Mouse (Mus musculus): ENCODE results near the gene Cdk10. TPM values are rescaled to one million over a fixed set of nuclear protein-coding genes. Genes with fewer than 3 reads are reported as not detected.
A peak's percentile ranks its signal among the peaks of the same experiment; 100 is the strongest.
"Not testable (repeated sequence)": the region's sequence is repeated elsewhere in the genome, so short reads cannot be mapped to it uniquely, and the experiment has no call there.

Cdk10 gene
- total RNA-seq (2021): 10 to 100 TPM; 11.5 to 12.0 TPM
- long read RNA-seq, experiment 1, partial matches to known transcripts: 2 of 6 reads
- long read RNA-seq, experiment 1, other reads (novel, unspliced or antisense): 1 of 6 reads
- long read RNA-seq, experiment 2, partial matches to known transcripts: 0 of 7 reads
- long read RNA-seq, experiment 2, other reads (novel, unspliced or antisense): 2 of 7 reads

DNA sequence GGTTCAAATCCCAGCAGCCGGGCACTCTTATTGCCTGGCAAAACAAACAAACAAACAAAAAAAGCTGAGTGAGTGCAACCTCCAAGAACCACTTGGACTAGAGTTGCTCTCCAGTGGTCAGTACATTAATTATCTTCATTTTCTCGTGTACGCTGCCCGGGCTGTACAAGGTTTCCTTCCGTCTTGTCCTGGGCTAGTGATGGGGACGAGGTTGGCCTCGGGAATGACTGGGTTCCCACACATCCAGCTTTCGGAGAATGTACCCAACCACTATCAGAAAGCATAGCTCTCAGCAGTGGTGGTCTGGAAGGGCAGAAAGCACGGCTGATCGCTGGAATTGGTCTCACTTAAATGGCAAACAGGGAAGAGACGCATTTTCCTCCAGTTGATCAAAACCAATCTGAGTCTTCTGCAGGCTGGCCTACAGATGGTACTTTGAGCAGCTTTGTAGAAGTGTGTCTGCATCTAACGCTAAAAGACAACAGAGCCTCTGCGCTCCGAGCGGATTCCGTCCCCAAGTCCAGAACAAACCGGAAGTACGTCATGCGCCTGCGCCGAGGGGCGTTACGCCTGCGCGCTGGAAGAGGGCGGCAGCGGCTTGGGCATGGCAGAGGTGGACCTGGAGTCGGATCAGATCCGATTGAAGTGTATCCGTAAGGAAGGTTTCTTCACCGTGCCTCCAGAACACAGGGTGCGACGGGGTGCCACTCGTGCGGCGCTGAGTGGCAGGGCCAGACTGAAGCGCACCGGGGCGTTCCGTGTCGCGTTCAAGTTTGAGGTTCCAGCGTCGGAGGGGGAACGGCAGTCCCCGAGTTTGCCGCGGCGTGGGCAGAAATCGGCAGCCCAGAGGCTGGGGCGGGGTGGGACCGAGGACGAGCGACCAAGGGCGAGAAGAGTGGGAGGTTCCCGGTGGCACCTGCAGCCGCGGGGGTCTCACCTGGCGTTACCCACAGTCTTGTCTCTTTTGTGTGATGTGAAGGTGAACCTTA is at the start of gene Cdk10:
Gene Cdk10, plus strand, starts transcription at position 565 of the 989 bp plus-strand sequence.
- intact Hi-C loops (cut with DNase I; ENCODE audit: low total_unique reads): no loop called here
- peak; percentile 93 for DNase-seq

DNA sequence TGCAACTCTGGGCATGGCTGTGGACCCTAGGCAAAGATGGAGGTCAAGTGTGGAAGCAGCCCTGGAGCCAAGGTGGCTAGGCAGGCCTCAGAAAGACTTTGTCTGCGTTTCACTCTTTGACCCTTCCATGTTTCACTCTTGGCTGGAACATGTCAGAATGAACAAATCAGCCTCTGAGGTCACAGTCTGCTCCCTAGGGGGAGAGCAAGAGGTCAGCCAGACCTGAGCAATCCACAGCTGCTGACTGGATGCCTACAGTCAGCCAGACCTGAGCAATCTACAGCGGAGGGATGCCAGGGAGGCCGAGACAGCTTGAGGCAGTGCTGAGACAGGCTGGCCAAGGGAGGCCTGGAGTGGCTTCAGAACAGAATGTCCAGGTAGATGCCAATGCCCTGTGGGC is 43.3 kb upstream of the Cdk10 start:
- DNase-seq: peak; percentile 72
- intact Hi-C loops (cut with DNase I; ENCODE audit: low total_unique reads): no loop called here

DNA sequence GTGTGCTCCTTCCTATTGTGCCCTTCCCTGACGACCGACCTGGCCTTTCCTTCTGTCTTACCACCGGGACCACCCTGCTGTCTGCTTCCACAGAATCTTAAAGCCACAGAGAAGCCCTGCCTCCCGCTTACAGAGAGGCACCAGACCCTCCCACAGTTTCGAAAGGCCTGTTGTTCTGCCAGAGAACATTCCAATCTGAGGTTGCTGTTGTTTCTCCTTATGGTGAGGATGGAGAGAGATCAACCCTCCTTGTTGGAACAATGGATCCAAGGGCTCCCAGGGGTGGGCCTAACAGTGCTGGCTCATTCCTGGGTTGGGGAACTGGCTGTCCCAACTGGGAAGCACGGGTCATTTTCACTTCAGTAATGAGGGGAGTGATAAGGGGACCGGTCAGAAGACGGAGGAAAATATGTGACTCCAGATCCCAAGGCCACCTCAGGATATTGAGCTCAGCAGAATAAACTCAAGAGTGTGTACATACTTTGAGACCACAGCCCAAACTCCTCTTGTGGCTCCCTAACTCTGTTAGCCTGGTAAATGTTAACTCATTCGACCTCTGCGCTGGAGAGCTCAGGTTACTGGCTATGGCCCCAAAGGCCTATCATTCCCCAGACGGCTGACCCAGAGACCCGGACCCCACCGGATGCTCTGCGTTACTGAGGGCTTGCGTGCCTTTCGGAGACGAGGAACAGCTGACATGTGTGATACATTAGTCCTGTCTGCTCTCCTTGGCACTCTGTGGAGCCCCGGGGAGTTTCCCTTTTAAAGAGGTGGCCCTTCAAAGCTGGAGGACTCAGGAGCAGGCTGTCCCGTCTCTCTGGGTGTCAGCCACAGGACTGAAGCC is 38.9 kb upstream of the Cdk10 start, which contains the start of gene Dpep1:
Gene Dpep1, plus strand, starts transcription at position 677 of the 844 bp plus-strand sequence.
- DNase-seq: peak; percentile 58
- intact Hi-C loops (cut with DNase I; ENCODE audit: low total_unique reads): loop anchor here (5.0 kb wide), 1 partner anchor 38 kb away; no protein-coding TSS in a partner anchor

DNA sequence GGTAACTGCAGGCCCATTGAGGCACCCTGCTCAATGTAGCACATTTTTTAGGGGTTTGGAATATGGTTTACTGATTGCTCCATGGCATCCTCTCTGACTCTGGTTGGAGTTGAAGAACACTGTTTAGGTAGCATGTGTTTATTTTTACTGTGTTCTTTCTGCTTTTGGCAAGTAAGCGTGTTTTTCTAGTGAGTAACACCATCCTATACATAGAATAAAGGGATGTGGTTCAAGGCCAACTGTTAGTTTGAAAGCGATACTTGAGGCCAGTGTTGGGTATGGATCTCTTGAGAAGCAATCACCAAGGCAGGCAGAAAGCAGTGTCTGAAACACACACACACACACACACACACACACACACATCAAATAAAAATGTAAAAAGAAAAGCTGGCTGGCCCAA is 36.6 kb upstream of the Cdk10 start:
- intact Hi-C loops (cut with DNase I; ENCODE audit: low total_unique reads): loop anchor here (5.0 kb wide), 1 partner anchor 41 kb away; no protein-coding TSS in a partner anchor

DNA sequence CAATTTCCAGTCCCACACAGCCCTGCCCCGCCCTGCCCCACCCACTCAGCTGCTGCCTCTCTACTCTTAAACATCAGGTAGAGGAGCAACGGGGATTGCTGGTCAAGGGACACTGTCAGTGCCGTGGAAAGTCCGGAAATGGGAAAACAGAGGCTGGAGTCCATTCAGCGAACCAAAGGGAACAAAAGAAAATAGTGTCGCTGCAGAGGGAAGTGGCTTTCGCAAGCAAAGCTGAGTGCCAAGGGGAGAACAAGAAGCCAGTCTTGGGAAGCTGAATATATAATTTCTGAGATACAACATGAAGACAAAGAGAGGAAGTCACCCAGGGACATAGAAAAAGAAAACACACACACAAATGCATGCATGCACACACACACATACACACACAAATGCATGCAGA is 35.8 kb upstream of the Cdk10 start:
- intact Hi-C loops (cut with DNase I; ENCODE audit: low total_unique reads): loop anchor here (5.0 kb wide), 1 partner anchor 42 kb away; no protein-coding TSS in a partner anchor

More for the DNA sequence above, 36.6 kb upstream of the Cdk10 start:
- no peak for DNase-seq

DNA sequence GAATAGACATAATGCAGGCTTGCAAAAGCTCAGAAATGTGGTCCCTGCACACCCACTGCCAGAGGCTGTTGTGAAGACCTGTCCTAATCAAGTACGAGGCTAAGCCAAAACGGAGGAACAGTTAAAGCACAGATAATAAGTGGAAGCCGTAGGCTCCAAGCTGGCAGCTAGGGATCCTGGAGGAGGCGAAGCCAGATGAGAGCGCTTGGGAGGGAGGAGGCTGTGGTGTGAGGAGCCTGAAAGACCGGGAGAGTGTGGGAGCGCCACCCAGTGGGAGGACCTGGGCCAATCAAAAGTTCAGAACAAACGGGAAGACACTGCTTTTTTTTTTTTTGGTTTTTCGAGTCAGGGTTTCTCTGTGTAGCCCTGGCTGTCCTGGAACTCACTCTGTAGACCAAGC is 34.0 kb upstream of the Cdk10 start:
- intact Hi-C loops (cut with DNase I; ENCODE audit: low total_unique reads): no loop called here
- peak; percentile 85 for DNase-seq

More for the DNA sequence above, 35.8 kb upstream of the Cdk10 start:
- DNase-seq: no peak

DNA sequence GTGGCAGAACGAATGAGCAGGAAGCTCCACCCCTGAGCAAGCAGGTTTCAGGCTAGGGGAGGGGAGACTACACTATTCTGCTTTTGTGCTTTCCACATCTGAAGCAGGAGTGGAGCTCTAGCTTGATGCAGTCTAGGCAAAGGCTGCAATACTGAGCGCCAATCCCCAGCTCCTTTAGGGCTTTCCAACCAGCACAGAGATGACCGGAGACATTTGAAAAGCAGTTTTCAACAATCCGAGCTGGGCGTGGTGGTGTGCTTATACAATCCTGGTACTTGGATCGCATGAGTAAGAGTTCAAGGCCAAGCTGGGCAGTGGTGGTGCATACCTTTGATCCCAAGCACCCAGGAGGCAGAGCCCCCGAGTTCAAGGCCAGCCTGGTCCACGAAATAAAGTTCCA is 32.7 kb upstream of the Cdk10 start:
- DNase-seq: no peak

DNA sequence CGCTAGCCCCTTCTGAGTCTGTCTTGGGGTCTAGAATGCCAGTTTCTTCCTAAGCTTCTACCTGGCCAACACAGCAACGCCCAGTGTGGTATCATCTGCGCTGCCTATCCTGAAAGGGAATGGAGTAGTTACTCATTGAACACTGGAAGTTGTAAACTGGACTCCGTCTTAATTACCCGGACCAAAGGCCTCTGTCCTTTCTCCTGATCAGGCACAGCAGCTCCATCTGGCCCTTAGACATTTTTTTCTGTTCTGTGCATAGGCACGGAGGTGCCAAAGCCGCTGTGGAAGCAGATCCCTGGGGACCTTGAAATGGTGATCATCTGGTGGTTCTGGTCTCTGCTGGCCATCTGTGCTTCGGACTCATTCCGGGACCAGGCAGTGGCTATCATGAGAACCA is 30.9 kb upstream of the Cdk10 start:
- DNase-seq: no peak
- intact Hi-C loops (cut with DNase I; ENCODE audit: low total_unique reads): no loop called here

More for the DNA sequence above, 32.7 kb upstream of the Cdk10 start:
- intact Hi-C loops (cut with DNase I; ENCODE audit: low total_unique reads): no loop called here

DNA sequence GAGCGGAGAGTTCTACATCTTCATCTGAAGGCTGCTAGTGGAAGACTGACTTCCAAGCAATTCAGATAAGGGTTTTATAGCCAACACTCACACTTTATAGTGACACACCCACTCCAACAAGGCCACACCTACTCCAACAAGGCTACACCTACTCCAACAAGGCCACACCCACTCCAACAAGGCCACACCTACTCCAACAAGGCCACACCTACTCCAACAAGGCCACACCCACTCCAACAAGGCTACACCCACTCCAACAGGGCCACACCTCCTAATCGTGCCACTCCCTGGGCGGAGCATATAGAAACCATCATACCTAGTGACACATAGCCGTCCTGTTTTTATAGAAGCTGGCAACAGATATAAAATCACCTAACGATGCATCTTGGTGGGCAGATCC is 27.6 kb upstream of the Cdk10 start:
- DNase-seq; intact Hi-C loops (cut with DNase I; ENCODE audit: low total_unique reads): not testable (repeated sequence)

DNA sequence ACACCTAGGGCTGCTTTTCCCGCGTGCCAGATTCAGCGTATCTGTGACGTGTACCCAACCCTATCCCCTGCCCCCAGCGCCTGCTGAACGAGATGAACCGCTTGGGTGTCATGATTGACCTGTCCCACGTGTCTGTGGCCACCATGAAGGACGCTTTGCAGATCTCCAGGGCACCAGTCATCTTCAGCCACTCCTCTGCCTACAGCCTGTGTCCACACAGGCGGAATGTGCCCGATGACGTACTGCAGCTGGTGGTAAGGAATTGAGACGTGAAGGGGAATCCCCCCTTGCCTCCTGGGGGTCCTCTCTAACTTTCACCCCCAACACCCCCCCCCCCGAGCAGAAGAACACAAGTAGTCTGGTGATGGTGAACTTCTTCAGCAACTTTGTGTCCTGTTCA is 24.8 kb upstream of the Cdk10 start:
- no peak for DNase-seq
- intact Hi-C loops (cut with DNase I; ENCODE audit: low total_unique reads): loop anchor here (5.0 kb wide), 1 partner anchor 93 kb away; no protein-coding TSS in a partner anchor

DNA sequence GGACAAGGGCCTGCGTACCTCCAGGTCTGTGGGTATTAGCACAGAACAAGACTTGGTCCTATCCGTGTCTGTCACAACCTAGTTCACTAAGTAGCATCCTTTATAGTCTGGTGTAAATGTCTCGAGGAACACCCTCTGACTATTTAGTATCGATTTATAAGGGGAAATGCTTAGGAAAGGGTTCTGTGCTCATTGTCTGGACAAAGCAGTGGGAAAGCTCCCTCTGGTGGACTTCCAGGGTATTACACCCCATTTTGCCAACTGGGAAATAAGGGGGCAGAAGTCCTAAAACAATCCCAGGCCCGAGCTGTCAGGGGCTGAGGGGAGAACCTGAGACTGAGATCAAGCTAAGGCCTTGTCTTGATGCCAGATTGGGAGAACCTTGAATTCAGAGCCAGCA is 22.4 kb upstream of the Cdk10 start:
- DNase-seq: peak; percentile 64
- intact Hi-C loops (cut with DNase I; ENCODE audit: low total_unique reads): loop anchor here (5.0 kb wide), 1 partner anchor 95 kb away; no protein-coding TSS in a partner anchor

DNA sequence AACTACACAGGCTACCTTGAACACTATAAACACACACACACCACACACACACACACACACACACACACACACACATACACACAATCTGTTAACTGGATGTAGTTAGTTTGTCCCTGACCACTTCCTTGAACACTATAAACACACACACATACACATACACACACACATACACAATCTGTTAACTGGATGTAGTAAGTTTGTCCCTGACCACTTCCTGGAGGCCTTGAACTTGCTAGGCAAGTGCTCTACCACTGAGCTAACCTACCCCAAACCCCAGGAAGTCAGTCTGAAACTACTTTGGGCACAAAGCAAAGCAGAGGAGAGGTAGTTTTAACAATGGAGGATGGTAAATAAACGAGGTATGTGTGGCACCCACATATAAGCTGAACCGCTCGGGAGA is 21.1 kb upstream of the Cdk10 start:
- DNase-seq: no peak
- intact Hi-C loops (cut with DNase I; ENCODE audit: low total_unique reads): loop anchor here (5.0 kb wide), 1 partner anchor 96 kb away; no protein-coding TSS in a partner anchor

DNA sequence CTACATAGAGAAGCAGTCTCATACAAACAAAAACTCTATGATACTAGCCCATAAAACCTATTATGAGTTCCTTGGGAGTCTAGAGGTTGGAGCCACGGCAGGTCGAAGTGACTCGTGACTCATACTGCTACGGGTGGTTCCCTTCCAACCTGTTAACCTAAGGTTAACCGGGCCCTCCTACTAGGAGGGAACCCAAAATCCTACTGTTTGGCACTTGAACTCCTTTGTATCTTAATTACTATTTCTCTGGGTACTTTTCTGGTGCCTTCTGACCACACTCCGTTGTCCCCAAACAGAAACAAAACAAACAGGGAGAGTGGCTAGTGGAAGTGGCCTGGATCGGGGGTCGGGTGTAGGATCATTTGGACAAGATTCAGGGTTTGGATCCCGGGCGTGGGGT is 12.8 kb upstream of the Cdk10 start:
- DNase-seq: no peak
- intact Hi-C loops (cut with DNase I; ENCODE audit: low total_unique reads): no loop called here

DNA sequence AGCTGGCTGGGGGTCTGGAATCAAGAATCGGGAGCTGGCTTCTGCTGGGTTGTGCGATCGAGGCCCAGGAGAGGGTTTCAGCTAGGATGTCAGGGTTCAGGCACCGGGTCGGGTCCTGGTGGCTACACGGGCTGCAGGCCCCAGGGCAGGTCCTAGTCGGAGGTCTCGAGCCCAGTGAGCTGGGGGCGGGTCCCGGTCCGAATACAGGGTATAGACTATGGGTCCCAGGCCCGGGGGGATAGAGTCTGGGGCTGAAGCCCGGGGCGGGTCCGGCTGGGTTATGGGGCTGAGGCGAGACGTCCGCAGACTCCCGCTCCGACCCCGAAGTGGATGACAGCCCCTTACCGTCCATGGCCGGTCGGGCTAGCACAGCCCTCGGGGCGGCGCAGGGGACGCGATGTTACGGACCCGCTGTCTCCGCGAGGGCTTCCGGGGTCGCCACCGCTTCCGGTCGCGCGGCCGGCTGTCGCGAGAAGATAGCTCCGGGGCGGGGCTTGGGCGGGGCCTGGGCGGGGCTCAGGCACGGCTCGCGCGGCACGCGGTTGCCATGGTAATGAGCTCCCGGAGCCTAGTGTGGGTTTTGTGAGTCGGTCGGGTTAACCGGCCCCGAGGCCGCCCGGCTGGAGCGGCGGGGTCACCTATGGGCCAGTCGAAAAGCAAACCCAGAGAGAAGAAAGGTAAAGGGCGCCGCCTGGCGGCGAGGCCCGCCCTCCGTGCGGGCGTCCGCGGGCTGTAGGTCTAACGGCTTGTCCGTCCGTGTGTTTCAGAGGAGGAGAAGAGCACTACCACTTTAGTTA is 12.1 kb upstream of the Cdk10 start, which contains the start of the genes Chmp1a and Spata33:
Gene Chmp1a, minus strand, starts transcription at position 443 of the 797 bp plus-strand sequence.
Gene Spata33, plus strand, starts transcription at position 512 of the 797 bp plus-strand sequence.
- DNase-seq: peak; percentile 88
- intact Hi-C loops (cut with DNase I; ENCODE audit: low total_unique reads): no loop called here

DNA sequence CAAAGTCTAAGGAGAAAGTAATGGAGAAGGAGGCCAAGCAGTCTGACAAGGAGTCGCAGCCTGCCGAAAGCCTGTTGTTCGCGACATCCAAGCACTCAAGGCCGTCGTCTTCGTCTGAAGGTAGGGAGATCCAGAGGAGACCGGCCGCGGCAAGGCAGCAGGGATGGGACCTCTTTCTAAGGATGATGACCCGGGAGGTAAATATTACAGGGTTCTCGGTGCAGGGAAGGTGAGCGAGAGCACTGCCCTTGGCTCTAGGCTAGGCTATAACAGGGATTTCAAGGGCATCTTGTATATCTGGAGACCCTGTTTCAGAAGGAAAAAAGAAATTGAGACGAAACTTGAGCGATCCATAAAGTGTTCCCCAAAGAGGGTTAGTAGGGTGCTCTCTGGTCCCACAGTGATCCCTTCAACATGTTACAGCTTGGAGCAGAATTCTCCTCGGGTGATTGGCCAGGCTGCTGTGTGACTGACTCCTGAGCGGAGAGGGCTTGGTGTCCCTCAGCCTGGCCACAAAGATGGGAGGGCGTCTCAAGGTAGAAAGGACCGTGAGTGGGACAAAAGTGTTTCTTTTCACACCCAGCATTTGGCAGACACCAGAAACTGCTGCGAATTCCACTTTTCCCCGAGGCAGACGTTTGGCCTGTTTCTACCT is 11.4 kb upstream of the Cdk10 start:
- intact Hi-C loops (cut with DNase I; ENCODE audit: low total_unique reads): no loop called here
- DNase-seq: no peak

DNA sequence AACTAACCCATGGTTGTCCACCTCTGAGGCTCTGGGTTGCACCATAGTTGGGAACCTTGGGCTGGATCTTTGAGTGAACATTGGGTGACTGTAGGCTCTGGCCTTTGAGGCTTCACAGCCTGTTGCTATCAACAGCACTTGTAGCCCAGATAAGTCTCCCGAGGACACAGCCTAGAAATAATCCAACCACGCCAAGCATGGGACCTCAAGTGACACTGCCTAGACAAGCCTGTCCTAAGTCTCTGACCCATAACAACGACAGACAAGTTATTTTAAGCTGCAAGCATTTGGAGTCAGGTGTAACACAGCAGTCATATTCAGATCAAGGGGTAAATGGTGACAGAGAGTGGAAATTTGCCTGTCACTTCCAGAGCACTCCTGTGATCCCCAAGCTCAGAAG is 9.2 kb upstream of the Cdk10 start:
- intact Hi-C loops (cut with DNase I; ENCODE audit: low total_unique reads): no loop called here
- no peak for DNase-seq

DNA sequence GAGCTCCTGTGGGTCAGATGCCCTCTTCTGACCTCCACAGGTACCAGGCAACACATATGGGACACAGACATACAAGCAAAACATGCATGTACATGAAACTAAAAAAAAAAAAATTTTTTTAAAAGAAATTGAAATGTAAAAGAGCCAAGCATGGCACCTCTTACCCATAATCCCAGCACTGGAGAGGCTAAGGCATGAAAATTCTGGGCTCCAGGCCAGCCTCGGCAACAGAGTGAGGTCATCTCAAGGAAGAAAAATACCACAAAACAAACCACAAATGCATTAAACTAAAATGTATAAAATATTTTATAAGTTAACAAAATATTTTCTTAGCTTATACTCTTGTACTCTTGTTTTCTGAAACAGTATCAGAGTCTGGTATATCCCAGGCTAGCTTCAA is 3.7 kb upstream of the Cdk10 start:
- intact Hi-C loops (cut with DNase I; ENCODE audit: low total_unique reads): no loop called here
- no peak for DNase-seq

DNA sequence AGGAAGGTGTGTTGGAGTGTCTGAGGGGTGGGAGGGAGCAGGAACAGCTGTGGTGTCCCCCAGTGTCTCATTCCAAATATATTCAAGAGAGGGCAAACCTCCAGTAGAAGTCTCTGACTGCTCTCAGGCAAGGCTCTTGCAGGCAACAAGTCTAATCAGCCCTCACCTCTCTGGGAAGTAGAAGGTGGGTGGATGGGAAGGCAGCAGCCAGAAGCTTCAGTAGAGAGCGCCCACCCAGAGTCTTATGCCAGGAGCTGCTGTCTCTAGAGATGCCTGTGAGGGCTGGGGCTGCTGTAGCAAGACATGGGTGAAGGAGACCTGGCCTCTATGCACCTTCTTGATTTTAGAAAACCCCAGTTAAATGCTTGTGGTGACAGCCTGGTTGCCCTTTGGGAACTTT is 3.8 kb downstream of the Cdk10 start:
- intact Hi-C loops (cut with DNase I; ENCODE audit: low total_unique reads): no loop called here
- no peak for DNase-seq

Measured in gastrocnemius, postnatal 14 days (tissue).